Mouse (Mus musculus): ENCODE data around the gene Tmem91.

GRCm38 (mm10) chr7:25707581-25708292 is 32.8 kb upstream of the Tmem91 start:
- TF ChIP-seq POLR2A (IDR thresholded peaks at IDR 0.05; ENCODE audit: low read depth, low read length) (no peak), CTCF (IDR thresholded peaks at IDR 0.05; ENCODE audit: borderline replicate concordance, insufficient read depth, low read length) (no peak)

All from embryonic fibroblast, embryonic 13.5 days (primary cell).